Mouse (Mus musculus) midbrain, embryonic 12.5 days (tissue): ENCODE measurements at regions not wholly inside any gene's neighbourhood (a gene's known extent, or its start where the extent isn't known, plus 50 kb on each side); places are given as distances from the start of the nearest gene placed in this dataset.

Experiments used
- ATAC-seq: fragments of 200-750 bp; cut with Nextera tagmentation; 2 replicates; pipeline ENCODE4 v1.8.0; 2017; ENCODE audit warnings: low read depth, moderate TSS enrichment, moderate library complexity; ENCODE audit not compliant: low FRiP score
- H3K27ac ChIP-seq: fragments of 300-500 bp; sonication (generic); replicated peaks from 2 replicates; pipeline ENCODE4 v1.5.1; 2016; ENCODE audit warnings: mild to moderate bottlenecking
- H3K27me3 ChIP-seq: fragments of 300-500 bp; sonication (generic); 2 replicates; pipeline ENCODE4 v1.6.1; 2016; ENCODE audit warnings: mild to moderate bottlenecking
- H3K36me3 ChIP-seq: fragments of 300-500 bp; sonication (generic); 2 replicates; pipeline ENCODE4 v1.6.1; 2016
- H3K4me1 ChIP-seq: fragments of 300-500 bp; sonication (generic); 2 replicates; pipeline ENCODE4 v1.6.1; 2016
- H3K4me2 ChIP-seq: fragments of 300-500 bp; sonication (generic); replicated peaks from 2 replicates; pipeline ENCODE4 v1.6.1; 2016; ENCODE audit warnings: mild to moderate bottlenecking, moderate library complexity
- H3K4me3 ChIP-seq: fragments of 300-500 bp; sonication (generic); 2 replicates; pipeline ENCODE4 v1.5.1; 2016; ENCODE audit warnings: mild to moderate bottlenecking
- H3K9ac ChIP-seq: fragments of 300-500 bp; sonication (generic); replicated peaks from 2 replicates; pipeline ENCODE4 v1.6.1; 2016; ENCODE audit warnings: mild to moderate bottlenecking, moderate library complexity
- H3K9me3 ChIP-seq: fragments of 300-500 bp; sonication (generic); 2 replicates; pipeline ENCODE4 v1.6.1; 2016; ENCODE audit warnings: mild to moderate bottlenecking
- WGBS: fragments of 180-500 bp; shearing (Covaris S2); methylation state at CpG from one replicate; pipeline ENCODE4 v1.1.7; 2016; 5-methylcytosine and 5-hydroxymethylcytosine counted together

GRCm38 (mm10) chr12:68775503-68775902, 383.5 kb downstream of the Rps29 start:
- Histone ChIP-seq H3K4me1 (no peaks in the 10 kb centered on the region), H3K27me3 (no peaks in the 10 kb centered on the region), H3K36me3 (no peaks in the 10 kb centered on the region), H3K4me2 (no peak overlapping the region), H3K9me3 (no peaks in the 10 kb centered on the region), H3K27ac (no peak overlapping the region), H3K9ac (no peak overlapping the region), H3K4me3 (no peak overlapping the region)
- WGBS, result 68% methylated on average over 2 of the region's 2 CpGs
- no peak for ATAC-seq

GRCm38 (mm10) chr12:68774800-68775199, 384.2 kb downstream of the Rps29 start:
- H3K4me3 ChIP-seq, result no peak overlapping the region
- WGBS, result 92% methylated on average over 8 of the region's 8 CpGs
- no peaks in the 10 kb centered on the region for H3K36me3 ChIP-seq
- H3K27me3 ChIP-seq, result no peaks in the 10 kb centered on the region
- H3K9ac ChIP-seq, result no peak overlapping the region
- no peaks in the 10 kb centered on the region for H3K9me3 ChIP-seq
- H3K4me1 ChIP-seq, result no peaks in the 10 kb centered on the region
- H3K27ac ChIP-seq, result no peak overlapping the region
- no peak overlapping the region for H3K4me2 ChIP-seq
- ATAC-seq, result no peak

- Histone ChIP-seq H3K36me3 (no peaks in the 10 kb centered on the region), H3K4me3 (no peak overlapping the region), H3K4me2 (no peak overlapping the region), H3K9me3 (no peaks in the 10 kb centered on the region), H3K9ac (no peak overlapping the region), H3K27ac (no peak overlapping the region), H3K27me3 (no peaks in the 10 kb centered on the region), H3K4me1 (no peaks in the 10 kb centered on the region)
- WGBS, result 84% methylated on average over 7 of the region's 7 CpGs
- no peak; the same call in 1 of the 2 replicates for ATAC-seq
These were observed 400.5 kb downstream of the Rps29 start for GRCm38 (mm10) chr12:68758263-68759020.

GRCm38 (mm10) chr12:68728882-68729281, 430.1 kb downstream of the Rps29 start:
- no peak overlapping the region for H3K9ac ChIP-seq
- no peaks in the 10 kb centered on the region for H3K27me3 ChIP-seq
- WGBS, result 40% methylated on average over 2 of the region's 2 CpGs
- H3K9me3 ChIP-seq, result no peaks in the 10 kb centered on the region
- no peak overlapping the region for H3K27ac ChIP-seq
- ATAC-seq, result 0 out of 2 replicates have a peak, but pooled peaks have one; percentile 27
- no peaks in the 10 kb centered on the region for H3K36me3 ChIP-seq
- no peak overlapping the region for H3K4me3 ChIP-seq
- H3K4me2 ChIP-seq, result no peak overlapping the region
- H3K4me1 ChIP-seq, result no peaks in the 10 kb centered on the region

- no peak for ATAC-seq
- H3K27ac ChIP-seq, result no peak overlapping the region
- H3K4me2 ChIP-seq, result no peak overlapping the region
- H3K9me3 ChIP-seq, result no peaks in the 10 kb centered on the region
- no peak overlapping the region for H3K9ac ChIP-seq
- no peaks in the 10 kb centered on the region for H3K4me1 ChIP-seq
- no peaks in the 10 kb centered on the region for H3K36me3 ChIP-seq
- no peak overlapping the region for H3K4me3 ChIP-seq
- H3K27me3 ChIP-seq, result no peaks in the 10 kb centered on the region
These were observed 440.0 kb downstream of the Rps29 start for GRCm38 (mm10) chr12:68718946-68719345.

- H3K9me3 ChIP-seq, result no peaks in the 10 kb centered on the region
- H3K4me3 ChIP-seq, result no peak overlapping the region
- H3K4me2 ChIP-seq, result no peak overlapping the region
- H3K27me3 ChIP-seq, result no peaks in the 10 kb centered on the region
- H3K27ac ChIP-seq, result no peak overlapping the region
- H3K9ac ChIP-seq, result no peak overlapping the region
- H3K36me3 ChIP-seq, result no peaks in the 10 kb centered on the region
- H3K4me1 ChIP-seq, result no peaks in the 10 kb centered on the region
- ATAC-seq, result no peak
- 66% methylated on average over 11 of the region's 11 CpGs for WGBS
These were observed 464.4 kb downstream of the Rps29 start for GRCm38 (mm10) chr12:68694275-68695267.

- 81% methylated on average over 3 of the region's 3 CpGs for WGBS
- Histone ChIP-seq H3K4me3 (no peak overlapping the region), H3K9ac (no peak overlapping the region), H3K4me2 (no peak overlapping the region), H3K27ac (no peak overlapping the region), H3K27me3 (no peaks in the 10 kb centered on the region), H3K9me3 (no peaks in the 10 kb centered on the region), H3K36me3 (no peaks in the 10 kb centered on the region), H3K4me1 (peaks cover 3% of the 10 kb centered on the region; the same call in 1 of the 2 replicates)
- ATAC-seq, result no peak
These were observed 470.7 kb downstream of the Rps29 start for GRCm38 (mm10) chr12:68688262-68688661.

- H3K9ac ChIP-seq, result no peak overlapping the region
- WGBS, result 29% methylated on average over 1 of the region's 1 CpGs
- no peak overlapping the region for H3K4me2 ChIP-seq
- H3K4me1 ChIP-seq, result peaks cover 8% of the 10 kb centered on the region; the same call in 1 of the 2 replicates
- no peaks in the 10 kb centered on the region for H3K36me3 ChIP-seq
- H3K4me3 ChIP-seq, result no peak overlapping the region
- 0 out of 2 replicates have a peak, but pooled peaks have one; percentile 27 for ATAC-seq
- H3K9me3 ChIP-seq, result no peaks in the 10 kb centered on the region; the same call in 1 of the 2 replicates
- H3K27ac ChIP-seq, result peak overlapping the region; percentile 42; the same call in 1 of the 2 replicates
- H3K27me3 ChIP-seq, result no peaks in the 10 kb centered on the region
These were observed 475.1 kb downstream of the Rps29 start for GRCm38 (mm10) chr12:68683897-68684296.

GRCm38 (mm10) chr12:68683176-68683575, 475.8 kb downstream of the Rps29 start:
- Histone ChIP-seq H3K9me3 (no peaks in the 10 kb centered on the region; the same call in 1 of the 2 replicates), H3K4me3 (no peak overlapping the region), H3K27me3 (no peaks in the 10 kb centered on the region), H3K27ac (peak overlapping the region; percentile 50; the same call in 1 of the 2 replicates), H3K4me2 (no peak overlapping the region), H3K36me3 (no peaks in the 10 kb centered on the region), H3K9ac (no peak overlapping the region), H3K4me1 (peaks cover 8% of the 10 kb centered on the region; the same call in 1 of the 2 replicates)
- 7% methylated on average over 4 of the region's 4 CpGs for WGBS
- ATAC-seq, result peak; percentile 86

GRCm38 (mm10) chr12:68680668-68681067, 478.3 kb downstream of the Rps29 start:
- no peak overlapping the region for H3K4me3 ChIP-seq
- H3K27me3 ChIP-seq, result no peaks in the 10 kb centered on the region
- no peak overlapping the region for H3K9ac ChIP-seq
- WGBS, result 88% methylated on average over 3 of the region's 3 CpGs
- no peak overlapping the region for H3K4me2 ChIP-seq
- no peaks in the 10 kb centered on the region for H3K36me3 ChIP-seq
- no peak for ATAC-seq
- peaks cover 8% of the 10 kb centered on the region; the same call in 1 of the 2 replicates for H3K4me1 ChIP-seq
- H3K27ac ChIP-seq, result no peak overlapping the region
- H3K9me3 ChIP-seq, result no peaks in the 10 kb centered on the region; the same call in 1 of the 2 replicates

- H3K4me1 ChIP-seq, result no peaks in the 10 kb centered on the region
- no peak for ATAC-seq
- H3K9me3 ChIP-seq, result no peaks in the 10 kb centered on the region
- H3K36me3 ChIP-seq, result no peaks in the 10 kb centered on the region
- WGBS, result 93% methylated on average over 16 of the region's 16 CpGs
- H3K27me3 ChIP-seq, result no peaks in the 10 kb centered on the region
- no peak overlapping the region for H3K4me3 ChIP-seq
- H3K4me2 ChIP-seq, result no peak overlapping the region
- H3K9ac ChIP-seq, result no peak overlapping the region
- H3K27ac ChIP-seq, result no peak overlapping the region
These were observed 482.8 kb downstream of the Rps29 start for GRCm38 (mm10) chr12:68676096-68676775.
